Mouse (Mus musculus) kidney, postnatal 0 days (tissue): ENCODE results near the gene Fut1. TPM values are rescaled to one million over a fixed set of nuclear protein-coding genes. Genes with fewer than 3 reads are reported as not detected.

Source experiments
- ATAC-seq: fragments of 200-750 bp; cut with Nextera tagmentation; replicated peaks from 2 replicates; pipeline ENCODE4 v1.8.0; 2017; ENCODE audit warnings: low read depth, moderate number of reproducible peaks, moderate TSS enrichment, moderate library complexity; ENCODE audit not compliant: low FRiP score
- DNase-seq: peaks from one replicate; pipeline ENCODE4 v3.0.0-alpha.2; 2016; ENCODE audit warnings: low spot score
- H3K27ac ChIP-seq: fragments of 300-500 bp; sonication (generic); 2 replicates; pipeline ENCODE4 v1.5.1; 2014; ENCODE audit warnings: mild to moderate bottlenecking
- H3K27me3 ChIP-seq: fragments of 300-500 bp; sonication (generic); 2 replicates; pipeline ENCODE4 v1.6.1; 2014; ENCODE audit warnings: low read length, mixed read lengths; ENCODE audit not compliant: insufficient read depth
- H3K36me3 ChIP-seq: fragments of 300-500 bp; sonication (generic); 2 replicates; pipeline ENCODE4 v1.6.1; 2014; ENCODE audit warnings: low read length, mixed read lengths; ENCODE audit not compliant: insufficient read depth
- H3K4me1 ChIP-seq: fragments of 300-500 bp; sonication (generic); replicated peaks from 2 replicates; pipeline ENCODE4 v1.6.1; 2014; ENCODE audit warnings: antibody characterized with exemption, low read length, mixed read lengths; ENCODE audit not compliant: insufficient read depth
- H3K4me2 ChIP-seq: fragments of 300-500 bp; sonication (generic); 2 replicates; pipeline ENCODE4 v1.6.1; 2014; ENCODE audit warnings: mild to moderate bottlenecking, low read length, moderate library complexity, mixed read lengths
- H3K4me3 ChIP-seq: fragments of 300-500 bp; sonication (generic); replicated peaks from 2 replicates; pipeline ENCODE4 v1.5.1; 2014; ENCODE audit warnings: low read depth, low read length
- H3K9ac ChIP-seq: fragments of 300-500 bp; sonication (generic); 2 replicates; pipeline ENCODE4 v1.6.1; 2014; ENCODE audit warnings: low read depth, low read length
- H3K9me3 ChIP-seq: fragments of 300-500 bp; sonication (generic); replicated peaks from 2 replicates; pipeline ENCODE4 v1.6.1; 2016; ENCODE audit warnings: low read length, inconsistent platforms, mixed read lengths
- CTCF ChIP-seq: IDR thresholded peaks from 2 replicates; pipeline ENCODE4 v1.5.1; 2016; ENCODE audit warnings: antibody characterized with exemption, low read depth, mild to moderate bottlenecking, moderate library complexity
- WGBS: fragments of 180-500 bp; shearing (Covaris S2); extraction: QIAGEN DNeasy Blood & Tissue Kit; methylation state at CpG from one replicate; pipeline ENCODE4 v1.1.7; 2014; 5-methylcytosine and 5-hydroxymethylcytosine counted together
- polyA plus RNA-seq: library from polyadenylated mRNA; unstranded; fragments of >200 nt; fragmentation: Nextera tagmentation; extraction: Ambion mirVana; gene quantifications from 2 replicates; pipeline ENCODE4 v1.2.1, GENCODE M21; 2015

The Fut1 gene
- polyA plus RNA-seq, 1 experiment from 2014 or later = 0.26 TPM

DNA sequence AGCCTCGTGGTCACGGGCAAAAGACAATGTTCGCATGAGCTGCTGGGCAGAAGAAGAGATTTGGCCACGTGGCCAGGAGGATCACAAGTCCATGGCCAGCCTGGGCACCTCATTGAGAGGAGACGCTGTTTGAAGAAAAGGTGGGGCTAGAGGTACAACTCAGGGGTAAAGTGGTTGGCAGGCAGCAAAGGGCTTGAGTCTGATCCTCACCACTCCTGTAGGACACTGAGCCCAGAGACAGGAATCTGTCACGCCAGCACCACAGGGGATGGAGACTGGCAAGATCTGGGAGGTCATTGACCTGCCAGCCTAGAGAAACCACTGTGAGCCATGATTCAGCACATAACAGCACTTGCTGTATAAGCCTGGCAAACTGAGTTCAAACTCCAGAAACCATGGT lies 19.6 kb upstream of the Fut1 start:
- H3K4me3 ChIP-seq = no peak overlapping the region
- H3K4me1 ChIP-seq = no peaks in the 10 kb centered on the region; the same call in 1 of the 2 replicates
- H3K9ac ChIP-seq = no peak overlapping the region
- no peak overlapping the region for H3K4me2 ChIP-seq
- DNase-seq = no peak
- no peak overlapping the region for H3K27ac ChIP-seq
- no peaks in the 10 kb centered on the region for H3K9me3 ChIP-seq
- 90% methylated on average over 6 of the region's 6 CpGs for WGBS
- no peak for TF ChIP-seq CTCF
- H3K36me3 ChIP-seq = no peaks in the 10 kb centered on the region
- no peaks in the 10 kb centered on the region for H3K27me3 ChIP-seq
- no peak for ATAC-seq

- Histone ChIP-seq H3K4me2 (no peak overlapping the region), H3K4me1 (no peaks in the 10 kb centered on the region; the same call in 1 of the 2 replicates), H3K9ac (no peak overlapping the region), H3K27me3 (no peaks in the 10 kb centered on the region), H3K36me3 (no peaks in the 10 kb centered on the region), H3K4me3 (no peak overlapping the region), H3K9me3 (no peaks in the 10 kb centered on the region), H3K27ac (no peak overlapping the region)
- no peak for ATAC-seq
- TF ChIP-seq CTCF = no peak
- DNase-seq = no peak
- WGBS = 50% methylated on average over 18 of the region's 18 CpGs
Observed at GRCm38 (mm10) chr7:45598960-45599879, 17.9 kb upstream of the Fut1 start.

DNA sequence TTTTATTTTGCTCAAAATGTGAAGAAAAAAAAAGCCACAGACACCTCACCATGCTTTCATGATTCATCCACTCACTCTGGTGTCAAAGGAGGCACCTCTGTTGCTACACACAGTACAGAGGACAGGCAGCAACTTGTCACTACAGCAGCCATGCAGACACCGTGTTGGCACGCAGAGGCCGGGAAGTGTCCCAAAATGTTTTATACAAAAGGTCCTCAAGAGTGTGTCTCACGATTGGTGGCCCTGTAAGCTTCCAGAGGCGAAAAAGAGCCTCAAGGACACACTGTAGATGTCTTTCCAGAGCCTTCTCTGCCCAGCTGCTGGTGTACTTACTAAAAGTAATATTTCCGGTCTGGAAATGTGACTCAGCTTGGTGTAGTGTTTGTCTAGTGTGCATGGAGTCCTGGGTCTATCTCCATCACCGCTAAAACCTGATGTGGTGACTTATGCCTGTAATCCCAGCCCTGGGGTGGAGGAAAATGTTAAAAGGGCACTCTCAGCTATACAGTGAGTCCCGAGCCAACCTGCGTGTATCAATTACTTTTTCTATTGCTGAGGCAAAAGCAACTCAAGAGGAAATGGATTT lies 11.3 kb upstream of the Fut1 start:
- no peak for TF ChIP-seq CTCF
- Histone ChIP-seq H3K27ac (no peak overlapping the region), H3K36me3 (no peaks in the 10 kb centered on the region), H3K9me3 (no peaks in the 10 kb centered on the region), H3K27me3 (no peaks in the 10 kb centered on the region), H3K9ac (no peak overlapping the region), H3K4me2 (no peak overlapping the region), H3K4me1 (no peaks in the 10 kb centered on the region), H3K4me3 (no peak overlapping the region)
- DNase-seq (no peak), ATAC-seq (no peak)
- WGBS = 67% methylated on average over 9 of the region's 9 CpGs

GRCm38 (mm10) chr7:45609511-45609910 lies 7.6 kb upstream of the Fut1 start:
- WGBS = 69% methylated on average over 1 of the region's 1 CpGs
- Histone ChIP-seq H3K9me3 (no peaks in the 10 kb centered on the region), H3K4me3 (no peak overlapping the region), H3K27me3 (no peaks in the 10 kb centered on the region), H3K4me2 (no peak overlapping the region), H3K4me1 (no peaks in the 10 kb centered on the region), H3K27ac (no peak overlapping the region), H3K9ac (no peak overlapping the region), H3K36me3 (no peaks in the 10 kb centered on the region)
- DNase-seq (no peak), ATAC-seq (no peak)
- TF ChIP-seq CTCF = no peak

- DNase-seq = no peak
Observed at GRCm38 (mm10) chr7:45616277-45616676, 812 bp upstream of the Fut1 start.

DNA sequence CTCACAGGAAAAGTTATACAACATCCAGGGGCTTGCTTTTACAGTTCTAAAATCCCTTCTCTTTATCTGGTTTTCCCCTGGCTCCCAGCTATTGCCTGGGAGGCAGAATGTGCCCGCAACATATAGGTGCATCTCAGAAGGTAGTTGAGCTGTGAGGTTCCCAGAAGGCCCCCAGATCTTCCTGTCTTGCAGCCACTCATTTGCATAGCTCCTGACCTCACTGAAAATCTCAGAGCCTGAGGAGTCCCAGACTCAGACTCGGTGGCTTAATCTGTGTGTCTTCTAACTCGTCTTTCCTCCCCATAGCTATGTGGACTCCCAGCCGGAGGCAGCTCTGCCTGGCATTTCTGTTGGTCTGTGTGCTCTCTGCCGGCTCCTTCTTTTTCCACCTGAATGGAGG lies 1.2 kb downstream of the Fut1 start:
- Histone ChIP-seq H3K4me1 (0 out of 2 replicates have a peak, but pooled peaks cover 10% of the 10 kb centered on the region), H3K27me3 (peaks cover 6% of the 10 kb centered on the region; the same call in 1 of the 2 replicates), H3K9me3 (no peaks in the 10 kb centered on the region), H3K9ac (no peak overlapping the region), H3K36me3 (no peaks in the 10 kb centered on the region), H3K27ac (no peak overlapping the region), H3K4me3 (no peak overlapping the region), H3K4me2 (no peak overlapping the region)
- WGBS = 96% methylated on average over 5 of the region's 5 CpGs
- no peak for TF ChIP-seq CTCF
- ATAC-seq (no peak), DNase-seq (no peak)

More at GRCm38 (mm10) chr7:45616277-45616676, 812 bp upstream of the Fut1 start:
- H3K9ac ChIP-seq = no peak overlapping the region
- H3K27me3 ChIP-seq = peaks cover 6% of the 10 kb centered on the region; the same call in 1 of the 2 replicates
- no peak for TF ChIP-seq CTCF
- H3K4me2 ChIP-seq = no peak overlapping the region
- H3K4me3 ChIP-seq = no peak overlapping the region
- ATAC-seq = 0 out of 2 replicates have a peak, but pooled peaks have one; percentile 33
- H3K9me3 ChIP-seq = no peaks in the 10 kb centered on the region
- H3K36me3 ChIP-seq = no peaks in the 10 kb centered on the region
- H3K4me1 ChIP-seq = 0 out of 2 replicates have a peak, but pooled peaks cover 10% of the 10 kb centered on the region
- no peak overlapping the region for H3K27ac ChIP-seq
- 25% methylated on average over 6 of the region's 6 CpGs for WGBS
